Mouse (Mus musculus) stomach, postnatal 0 days (tissue): ENCODE data around the gene Fkbp1a.

ENCODE experiments used
- CTCF ChIP-seq: IDR thresholded peaks from 2 replicates; pipeline ENCODE4 v1.5.1; 2016; ENCODE audit warnings: antibody characterized with exemption, low read depth, mild to moderate bottlenecking, moderate library complexity
- EP300 ChIP-seq: optimal IDR thresholded peaks from 2 replicates; pipeline ENCODE3; 2016; ENCODE audit warnings: antibody characterized with exemption

DNA sequence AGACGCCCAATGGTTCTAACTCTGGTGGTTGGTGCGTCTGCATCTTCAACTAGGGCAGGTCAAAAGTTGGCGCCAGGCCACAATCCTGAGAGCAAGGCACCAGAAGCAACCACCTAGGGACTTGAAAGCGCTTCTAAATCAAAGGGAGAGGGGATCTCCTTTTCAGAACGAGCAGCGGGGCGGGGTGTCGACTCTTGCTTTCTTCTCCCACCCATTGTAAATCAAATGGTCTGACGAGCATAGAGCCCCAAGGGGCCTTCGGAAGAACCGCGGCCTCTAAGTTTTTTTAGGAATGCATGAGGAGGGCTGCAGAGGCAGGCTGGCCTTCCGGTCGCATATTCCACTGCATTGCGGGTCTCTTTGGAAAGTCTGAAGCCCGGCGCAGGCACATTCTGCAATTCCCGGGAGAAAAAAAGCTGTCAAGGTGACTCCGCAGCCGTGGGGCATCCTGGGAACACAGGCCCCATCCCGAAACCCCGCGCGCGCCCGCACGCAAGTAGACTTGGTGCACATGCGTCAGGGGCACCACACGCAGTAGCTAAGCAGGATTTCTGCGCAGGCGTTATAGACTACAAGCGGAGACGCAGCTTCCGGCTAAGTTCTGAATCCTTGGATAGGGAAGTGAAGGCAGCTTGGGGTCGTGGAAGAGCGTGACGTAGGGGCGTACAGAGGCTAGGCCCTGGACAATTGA is 33.6 kb downstream of the Fkbp1a start:
- TF ChIP-seq CTCF (no peak), EP300 (no peak)
